Mouse (Mus musculus): ENCODE results near the gene Crebrf. TPM values are rescaled to one million over a fixed set of nuclear protein-coding genes. Genes with fewer than 3 reads are reported as not detected.
A peak's percentile ranks its signal among the peaks of the same experiment; 100 is the strongest.

Gene Crebrf
- polyA plus RNA-seq, 1 experiment from 2014 or later, result 5.8 TPM

DNA sequence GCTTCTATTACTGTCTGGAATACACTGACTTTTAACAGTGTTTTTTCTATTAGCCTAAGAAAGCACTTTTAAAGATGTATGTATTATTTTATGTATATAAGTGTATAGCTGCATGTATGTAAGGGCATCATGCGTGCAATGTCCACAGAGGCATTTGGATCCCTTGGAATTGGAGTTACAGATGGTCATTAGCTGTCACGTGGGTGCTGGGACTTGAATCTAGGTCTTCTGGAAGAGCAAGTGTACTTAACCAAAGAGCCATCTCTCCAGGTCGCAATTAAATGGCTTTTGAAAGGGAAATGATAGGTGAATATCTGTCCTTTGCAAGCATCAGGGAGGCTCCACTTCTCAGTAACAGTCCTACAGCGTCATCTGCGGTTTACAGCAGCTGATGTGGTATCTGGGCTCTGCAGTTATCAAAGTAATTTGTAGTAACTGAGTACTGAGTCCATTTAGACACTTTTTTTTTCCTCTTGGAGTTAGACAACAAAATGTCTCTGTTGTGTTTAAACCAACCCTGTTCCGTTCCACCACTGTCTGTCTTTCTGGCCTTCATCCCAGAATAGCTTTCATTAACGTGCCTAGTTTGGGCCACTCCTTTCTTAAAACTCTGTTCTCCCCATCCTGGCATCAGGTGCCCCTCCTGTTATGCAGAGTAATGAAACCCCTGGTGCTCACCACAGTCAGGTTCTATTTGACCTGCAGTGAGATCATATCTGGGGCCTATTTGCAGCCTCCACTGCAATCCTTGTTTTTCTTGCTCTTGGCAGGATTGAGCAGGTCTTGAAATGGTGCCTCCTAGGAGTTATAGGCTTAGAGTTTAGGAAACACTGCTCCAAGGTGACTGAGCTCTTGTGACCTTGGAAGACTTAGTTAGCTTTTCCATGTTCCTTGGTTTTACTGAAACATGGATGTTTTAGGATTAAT lies 37.5 kb upstream of the Crebrf start:
- no peak for DNase-seq
- peaks cover 4% of the 10 kb centered on the region; the same call in 1 of the 2 replicates for H3K36me3 ChIP-seq (replicated peaks; ENCODE audit: insufficient read depth, low read length)
- H3K4me3 ChIP-seq (ENCODE audit: low read depth, low read length), result peak overlapping the region; percentile 78
- no peak for ATAC-seq
- H3K27ac ChIP-seq (ENCODE audit: low read depth), result peak overlapping the region; percentile 94
- peak overlapping the region; percentile 83 for H3K4me2 ChIP-seq (ENCODE audit: low read depth, low read length)
- H3K4me1 ChIP-seq (ENCODE audit: insufficient read depth), result peaks cover 25% of the 10 kb centered on the region
- peak overlapping the region; percentile 28; the same call in 1 of the 2 replicates for H3K9ac ChIP-seq (replicated peaks)
- TF ChIP-seq EP300 (IDR thresholded peaks at IDR 0.05; ENCODE audit: low read depth) (peak; percentile 55; the same call in 1 of the 2 replicates), CTCF (IDR thresholded peaks at IDR 0.05; ENCODE audit: low read depth) (no peak)
- H3K9me3 ChIP-seq (ENCODE audit: low read length), result no peaks in the 10 kb centered on the region
- H3K27me3 ChIP-seq (ENCODE audit: insufficient read depth, low read length), result no peaks in the 10 kb centered on the region
- 56% methylated on average over 7 of the region's 7 CpGs for WGBS (ENCODE audit: insufficient replicate concordance)

- no peak overlapping the region for H3K27ac ChIP-seq (ENCODE audit: low read depth)
- H3K9ac ChIP-seq (replicated peaks), result no peak overlapping the region
- peaks cover 20% of the 10 kb centered on the region for H3K36me3 ChIP-seq (replicated peaks; ENCODE audit: insufficient read depth, low read length)
- ATAC-seq (no peak), DNase-seq (no peak)
- no peaks in the 10 kb centered on the region for H3K27me3 ChIP-seq (ENCODE audit: insufficient read depth, low read length)
- no peak overlapping the region for H3K4me2 ChIP-seq (ENCODE audit: low read depth, low read length)
- TF ChIP-seq CTCF (IDR thresholded peaks at IDR 0.05; ENCODE audit: low read depth), result peak; percentile 40
- TF ChIP-seq EP300 (IDR thresholded peaks at IDR 0.05; ENCODE audit: low read depth), result no peak
- H3K9me3 ChIP-seq (ENCODE audit: low read length), result no peaks in the 10 kb centered on the region
- H3K4me1 ChIP-seq (ENCODE audit: insufficient read depth), result peaks cover 23% of the 10 kb centered on the region
- 90% methylated on average over 6 of the region's 6 CpGs for WGBS (ENCODE audit: insufficient replicate concordance)
- H3K4me3 ChIP-seq (ENCODE audit: low read depth, low read length), result no peak overlapping the region
Observed at GRCm38 (mm10) chr17:26681276-26681675, 34.2 kb upstream of the Crebrf start.

GRCm38 (mm10) chr17:26686334-26687000 lies 29.0 kb upstream of the Crebrf start:
- DNase-seq, result no peak
- no peak overlapping the region for H3K27ac ChIP-seq (ENCODE audit: low read depth)
- TF ChIP-seq EP300 (IDR thresholded peaks at IDR 0.05; ENCODE audit: low read depth), result no peak
- no peak for TF ChIP-seq CTCF (IDR thresholded peaks at IDR 0.05; ENCODE audit: low read depth)
- no peaks in the 10 kb centered on the region for H3K27me3 ChIP-seq (ENCODE audit: insufficient read depth, low read length)
- no peak for ATAC-seq
- no peak overlapping the region for H3K4me2 ChIP-seq (ENCODE audit: low read depth, low read length)
- H3K4me1 ChIP-seq (ENCODE audit: insufficient read depth), result peaks cover 2% of the 10 kb centered on the region; the same call in 1 of the 2 replicates
- no peaks in the 10 kb centered on the region for H3K9me3 ChIP-seq (ENCODE audit: low read length)
- H3K36me3 ChIP-seq (replicated peaks; ENCODE audit: insufficient read depth, low read length), result peaks cover 18% of the 10 kb centered on the region
- 0 out of 2 replicates have a peak overlapping the region, but pooled peaks have one; percentile 9 for H3K9ac ChIP-seq (replicated peaks)
- H3K4me3 ChIP-seq (ENCODE audit: low read depth, low read length), result no peak overlapping the region
- 63% methylated on average over 17 of the region's 17 CpGs for whole genome bisulfite sequencing (ENCODE audit: insufficient replicate concordance)

DNA sequence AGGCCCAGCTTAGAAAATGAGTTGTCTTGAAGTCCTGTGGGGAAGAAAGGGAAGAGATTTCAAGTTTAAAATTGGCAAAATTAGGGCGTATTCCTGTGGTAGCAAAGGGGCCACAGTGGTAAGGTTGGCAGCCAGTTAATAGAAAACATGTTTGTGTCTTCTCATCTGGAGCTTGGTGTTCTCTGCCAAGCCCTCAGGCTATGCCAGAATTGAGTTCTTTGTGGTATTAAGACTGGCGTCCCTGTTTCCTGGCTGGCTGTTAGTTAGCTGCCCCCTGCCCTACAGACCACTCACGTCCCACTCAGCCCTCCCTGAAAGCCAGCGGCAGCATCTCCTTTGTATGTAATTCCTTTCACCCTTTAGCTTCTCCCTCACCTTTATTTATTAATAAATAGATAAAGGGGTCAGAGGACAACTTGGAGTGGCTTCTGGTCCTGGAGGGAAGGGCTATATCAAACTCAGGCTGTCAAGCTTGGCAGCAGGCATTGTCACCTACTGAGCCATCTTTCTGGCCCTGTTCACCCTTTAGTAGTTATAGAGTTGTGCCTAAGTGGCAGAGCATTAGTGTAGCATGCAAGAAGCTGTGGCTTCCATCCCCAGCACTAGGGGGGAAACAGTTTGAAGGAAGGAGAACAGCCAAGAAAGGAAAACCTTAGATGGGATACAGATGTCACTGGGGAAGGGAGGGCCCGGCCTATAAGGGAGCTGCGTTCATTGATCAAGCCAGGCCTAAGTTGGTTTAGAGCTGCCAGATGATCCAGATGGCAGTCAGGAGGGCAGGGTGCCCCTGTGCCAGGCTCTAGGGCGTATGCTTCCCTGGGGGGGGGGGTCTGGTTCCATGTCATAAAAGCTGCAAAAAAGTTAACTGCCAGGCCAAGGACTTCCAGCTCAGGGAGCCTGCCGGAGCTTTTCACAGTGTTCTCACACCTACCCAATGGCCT lies 26.4 kb upstream of the Crebrf start:
- WGBS (ENCODE audit: insufficient replicate concordance), result 80% methylated on average over 8 of the region's 8 CpGs
- Histone ChIP-seq H3K9me3 (ENCODE audit: low read length) (no peaks in the 10 kb centered on the region), H3K4me3 (ENCODE audit: low read depth, low read length) (no peak overlapping the region), H3K27me3 (ENCODE audit: insufficient read depth, low read length) (no peaks in the 10 kb centered on the region), H3K36me3 (replicated peaks; ENCODE audit: insufficient read depth, low read length) (peaks cover 9% of the 10 kb centered on the region), H3K9ac (replicated peaks) (no peak overlapping the region), H3K4me1 (ENCODE audit: insufficient read depth) (peaks cover 5% of the 10 kb centered on the region; the same call in 1 of the 2 replicates), H3K27ac (ENCODE audit: low read depth) (no peak overlapping the region), H3K4me2 (ENCODE audit: low read depth, low read length) (no peak overlapping the region)
- TF ChIP-seq CTCF (IDR thresholded peaks at IDR 0.05; ENCODE audit: low read depth), result no peak
- no peak for TF ChIP-seq EP300 (IDR thresholded peaks at IDR 0.05; ENCODE audit: low read depth)
- ATAC-seq (no peak), DNase-seq (no peak)

DNA sequence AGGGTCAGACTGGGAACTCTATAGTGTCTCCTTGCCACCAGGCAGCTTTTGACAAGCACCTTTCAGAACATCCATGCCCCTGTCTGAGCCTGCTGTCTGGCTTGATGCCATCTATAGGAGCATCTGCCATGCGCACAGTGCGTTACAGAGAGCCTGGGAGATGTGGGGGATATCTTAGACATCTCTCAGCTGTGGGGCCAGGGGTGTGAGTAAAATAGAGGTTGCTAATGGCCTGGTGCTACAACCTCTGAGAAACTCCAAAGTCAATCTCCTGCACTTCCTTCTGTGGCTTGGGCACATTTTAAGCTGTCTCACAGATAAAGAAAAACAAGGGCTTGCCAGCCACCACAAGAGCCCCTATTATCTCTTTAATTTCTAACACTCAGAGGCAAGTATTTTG lies 25.6 kb upstream of the Crebrf start:
- WGBS (ENCODE audit: insufficient replicate concordance), result 53% methylated on average over 2 of the region's 2 CpGs
- TF ChIP-seq EP300 (IDR thresholded peaks at IDR 0.05; ENCODE audit: low read depth) (no peak), CTCF (IDR thresholded peaks at IDR 0.05; ENCODE audit: low read depth) (no peak)

More for the DNA sequence above, 25.6 kb upstream of the Crebrf start:
- no peak overlapping the region for H3K4me2 ChIP-seq (ENCODE audit: low read depth, low read length)
- H3K4me1 ChIP-seq (ENCODE audit: insufficient read depth), result peaks cover 5% of the 10 kb centered on the region; the same call in 1 of the 2 replicates
- no peaks in the 10 kb centered on the region for H3K27me3 ChIP-seq (ENCODE audit: insufficient read depth, low read length)
- DNase-seq (no peak), ATAC-seq (no peak)
- H3K36me3 ChIP-seq (replicated peaks; ENCODE audit: insufficient read depth, low read length), result peaks cover 7% of the 10 kb centered on the region; the same call in 1 of the 2 replicates
- H3K9me3 ChIP-seq (ENCODE audit: low read length), result no peaks in the 10 kb centered on the region
- no peak overlapping the region for H3K27ac ChIP-seq (ENCODE audit: low read depth)
- no peak overlapping the region for H3K9ac ChIP-seq (replicated peaks)
- H3K4me3 ChIP-seq (ENCODE audit: low read depth, low read length), result no peak overlapping the region

Measured in liver, postnatal 0 days (tissue).